Comparison of ENCODE assay signal across 8 mouse cellular contexts in genomic region chr7:19381377-19382165, GRCm38 (mm10). TPM values are rescaled to one million over a fixed set of nuclear protein-coding genes. Genes with fewer than 3 reads are reported as not detected.
DNase-seq lines count a peak whose midpoint lies in the region; ATAC-seq and TF ChIP-seq lines count a peak whose summit lies in the region.

Gene Ercc2 (plus strand): TSS chr7:19382010.

- H3K79me2 ChIP-seq in MEL (ENCODE audit: control insufficient read depth, insufficient read depth, low read length, poor library complexity): peaks cover 17% of the 10 kb centered on the region

- H3K9me3 ChIP-seq in MEL (replicated peaks; ENCODE audit: insufficient read depth, low read length): no peaks in the 10 kb centered on the region
- no peaks in the 10 kb centered on the region for H3K9me3 ChIP-seq in forebrain, postnatal 0 days (ENCODE audit: low read length)
- H3K9me3 ChIP-seq in lung, embryonic 15.5 days: no peaks in the 10 kb centered on the region

- H3K27ac ChIP-seq in MEL (ENCODE audit: control insufficient read depth, low read depth, low read length): no peak within 1 kb of the TSS
- no peak within 1 kb of the TSS for H3K27ac ChIP-seq in cerebellum, adult 2 months (ENCODE audit: insufficient read depth, low read length)
- H3K27ac ChIP-seq in forebrain, postnatal 0 days (ENCODE audit: low read depth, low read length): peak within 1 kb of the TSS; percentile 72
- no peak within 1 kb of the TSS for H3K27ac ChIP-seq in lung, embryonic 15.5 days

- peak within 1 kb of the TSS; percentile 73 for H3K4me2 ChIP-seq in forebrain, postnatal 0 days (ENCODE audit: low read depth)
- peak within 1 kb of the TSS; percentile 78 for H3K4me2 ChIP-seq in lung, embryonic 15.5 days

- 7% methylated on average over 38 of the region's 48 CpGs for WGBS in cerebellum, adult 2 months
- WGBS in forebrain, postnatal 0 days: 7% methylated on average over 43 of the region's 48 CpGs
- 6% methylated on average over 45 of the region's 48 CpGs for WGBS in lung, embryonic 15.5 days

- H3K4me3 ChIP-seq in MEL (ENCODE audit: control insufficient read depth in 1 of 2, insufficient read depth in 1 of 2, low read depth in 2 of 2, low read length in 2 of 2): peak within 1 kb of the TSS; percentile 92 to 93
- H3K4me3 ChIP-seq in cerebellum, adult 2 months (replicated peaks; ENCODE audit: insufficient read depth, low read depth, low read length): peak within 1 kb of the TSS; percentile 93
- H3K4me3 ChIP-seq in forebrain, postnatal 0 days (ENCODE audit: low read depth, low read length): peak within 1 kb of the TSS; percentile 81
- peak within 1 kb of the TSS; percentile 90 for H3K4me3 ChIP-seq in lung, embryonic 15.5 days

- no peaks in the 10 kb centered on the region for H3K27me3 ChIP-seq in MEL (ENCODE audit: control insufficient read depth in 1 of 2, insufficient read depth in 2 of 2, low read length in 2 of 2)
- no peaks in the 10 kb centered on the region for H3K27me3 ChIP-seq in cerebellum, adult 2 months (ENCODE audit: control insufficient read depth, insufficient read depth, low read length)
- H3K27me3 ChIP-seq in forebrain, postnatal 0 days (ENCODE audit: insufficient read depth, low read length): no peaks in the 10 kb centered on the region
- no peaks in the 10 kb centered on the region for H3K27me3 ChIP-seq in lung, embryonic 15.5 days

- peaks cover 0 to 8% of the 10 kb centered on the region in 2 experiments; a peak in 2 of 4 replicates for H3K36me3 ChIP-seq in MEL (ENCODE audit: control insufficient read depth in 1 of 2, insufficient read depth in 2 of 2, low read length in 2 of 2)
- H3K36me3 ChIP-seq in forebrain, postnatal 0 days (ENCODE audit: insufficient read depth): peaks cover 22% of the 10 kb centered on the region
- H3K36me3 ChIP-seq in lung, embryonic 15.5 days: peaks cover 21% of the 10 kb centered on the region

- peaks cover 0 to 8% of the 10 kb centered on the region in 2 experiments; a peak in 3 of 4 replicates for H3K4me1 ChIP-seq in MEL (ENCODE audit: control insufficient read depth in 1 of 2, insufficient read depth in 2 of 2, low read length in 2 of 2)
- peaks cover 8% of the 10 kb centered on the region; the same call in 1 of the 2 replicates for H3K4me1 ChIP-seq in cerebellum, adult 2 months (ENCODE audit: control insufficient read depth, insufficient read depth, low read length)
- H3K4me1 ChIP-seq in forebrain, postnatal 0 days (ENCODE audit: insufficient read depth): peaks cover 11% of the 10 kb centered on the region; the same call in 1 of the 2 replicates
- peaks cover 13% of the 10 kb centered on the region for H3K4me1 ChIP-seq in lung, embryonic 15.5 days

- TF ChIP-seq EP300 in MEL (IDR thresholded peaks at IDR 0.05; ENCODE audit: low read depth in 1 of 2, low read length in 2 of 2): 0 out of 4 replicates have a peak, but pooled peaks of 1 of the 2 experiments have one; percentile 11

- H3K9ac ChIP-seq in MEL (ENCODE audit: control insufficient read depth, low read depth, low read length, poor library complexity, severe bottlenecking): peak within 1 kb of the TSS; percentile 87
- peak within 1 kb of the TSS; percentile 72 for H3K9ac ChIP-seq in forebrain, postnatal 0 days
- peak within 1 kb of the TSS; percentile 81 for H3K9ac ChIP-seq in lung, embryonic 15.5 days

- peak; percentile 62 to 74 for TF ChIP-seq POLR2A in MEL (IDR thresholded peaks at IDR 0.05; ENCODE audit: control insufficient read depth in 1 of 2, insufficient read depth in 1 of 2, low read depth in 1 of 2, low read length in 2 of 2, poor library complexity in 1 of 2)
- TF ChIP-seq POLR2A in cerebellum, adult 2 months (IDR thresholded peaks at IDR 0.05; ENCODE audit: borderline replicate concordance, insufficient read depth, low read length): peak; percentile 56; the same call in 1 of the 2 replicates

- TF ChIP-seq CTCF in MEL (IDR thresholded peaks at IDR 0.05 in 2 of 3, conservative IDR thresholded peaks at IDR 0.05 in 1 of 3; ENCODE audit: control insufficient read depth in 1 of 3, insufficient read depth in 1 of 3, low read depth in 2 of 3, low read length in 3 of 3, poor library complexity in 1 of 3, severe bottlenecking in 1 of 3): no peak
- no peak for TF ChIP-seq CTCF in cerebellum, adult 2 months (IDR thresholded peaks at IDR 0.05; ENCODE audit: borderline replicate concordance, insufficient read depth, low read depth, low read length)
- TF ChIP-seq CTCF in forebrain, postnatal 0 days (IDR thresholded peaks at IDR 0.05; ENCODE audit: low read depth): no peak

- peak; percentile 98 for ATAC-seq in forebrain, postnatal 0 days
- ATAC-seq in lung, embryonic 15.5 days (ENCODE audit: borderline replicate concordance, extremely low read depth, low FRiP score, low TSS enrichment): peak; percentile 96

- DNase-seq in MEL (ENCODE audit: low read depth, low spot score): peak; percentile 99
- DNase-seq in cerebellum, adult 2 months: peak; percentile 99
- peak; percentile 100 for DNase-seq in forebrain, postnatal 0 days
- DNase-seq in heart, postnatal 4 days: peak; percentile 100
- DNase-seq in layer of hippocampus, adult 8-10 months (ENCODE audit: low spot score in 2 of 2): peak; percentile 97
- peak; percentile 97 for DNase-seq in ovary, adult 18-20 months (ENCODE audit: low spot score)
- DNase-seq in thymus, postnatal 0 days (ENCODE audit: low spot score): peak; percentile 99

- TF ChIP-seq RAD21 in MEL (IDR thresholded peaks at IDR 0.05; ENCODE audit: low read depth, low read length): no peak

TF ChIP-seq in MEL, 35 proteins besides CTCF, POLR2A, EP300 and RAD21:
- peak; percentile 55; the same call in 1 of the 2 replicates for TF ChIP-seq MAX (IDR thresholded peaks at IDR 0.05; ENCODE audit: low read length)
- TF ChIP-seq MXI1 (IDR thresholded peaks at IDR 0.05; ENCODE audit: low read depth, low read length): peak; percentile 87
- peak; percentile 26; the same call in 1 of the 2 replicates for TF ChIP-seq ZMIZ1 (IDR thresholded peaks at IDR 0.05; ENCODE audit: low read depth, low read length)
- TF ChIP-seq RCOR1 (IDR thresholded peaks at IDR 0.05; ENCODE audit: low read depth, low read length): no peak
- TF ChIP-seq ETS1 (IDR thresholded peaks at IDR 0.05; ENCODE audit: low read depth, low read length): no peak
- TF ChIP-seq MAZ (IDR thresholded peaks at IDR 0.05; ENCODE audit: low read depth, low read length): no peak
- TF ChIP-seq HCFC1 (IDR thresholded peaks at IDR 0.05; ENCODE audit: low read depth, low read length): peak; percentile 94
- no peak for TF ChIP-seq GATA1 (IDR thresholded peaks at IDR 0.05; ENCODE audit: low read depth, low read length)
- TF ChIP-seq USF2 (IDR thresholded peaks at IDR 0.05; ENCODE audit: borderline replicate concordance in 1 of 2, insufficient read depth in 1 of 2, low read depth in 1 of 2, low read length in 2 of 2): no peak
- TF ChIP-seq TCF12 (IDR thresholded peaks at IDR 0.05; ENCODE audit: low read depth, low read length): peak; percentile 37; the same call in 1 of the 2 replicates
- no peak for TF ChIP-seq JUND (IDR thresholded peaks at IDR 0.05; ENCODE audit: low read depth, low read length)
- no peak for TF ChIP-seq BHLHE40 (IDR thresholded peaks at IDR 0.05; ENCODE audit: borderline replicate concordance, low read depth, low read length)
- no peak for TF ChIP-seq E2F4 (IDR thresholded peaks at IDR 0.05; ENCODE audit: borderline replicate concordance, low read depth, low read length)
- TF ChIP-seq SIN3A (IDR thresholded peaks at IDR 0.05; ENCODE audit: low read length): peak; percentile 98
- no peak for TF ChIP-seq GABPA (IDR thresholded peaks at IDR 0.05; ENCODE audit: low read depth, low read length)
- peak; percentile 74 for TF ChIP-seq USF1 (IDR thresholded peaks at IDR 0.05; ENCODE audit: low read depth, low read length)
- TF ChIP-seq CHD1 (IDR thresholded peaks at IDR 0.05; ENCODE audit: low read depth, low read length): no peak
- TF ChIP-seq MYC (IDR thresholded peaks at IDR 0.05; ENCODE audit: low read depth, low read length): 0 out of 2 replicates have a peak, but pooled peaks have one; percentile 56
- no peak for TF ChIP-seq CHD2 (IDR thresholded peaks at IDR 0.05; ENCODE audit: low read length)
- TF ChIP-seq NRF1 (IDR thresholded peaks at IDR 0.05; ENCODE audit: insufficient read depth, low read depth, low read length, poor library complexity, severe bottlenecking): peak; percentile 91
- TF ChIP-seq ELF1 (IDR thresholded peaks at IDR 0.05; ENCODE audit: low read depth, low read length): peak; percentile 17; the same call in 1 of the 2 replicates
- no peak for TF ChIP-seq SMC3 (IDR thresholded peaks at IDR 0.05; ENCODE audit: low read depth, low read length)
- TF ChIP-seq TBP (IDR thresholded peaks at IDR 0.05; ENCODE audit: low read depth, low read length): peak; percentile 78
- peak; percentile 66; the same call in 1 of the 2 replicates for TF ChIP-seq NELFE (IDR thresholded peaks at IDR 0.05; ENCODE audit: low read depth, low read length)
- no peak for TF ChIP-seq ZKSCAN1 (IDR thresholded peaks at IDR 0.05; ENCODE audit: low read depth, low read length)

RNA-seq across cellular contexts. Expression of gene Ercc2, which starts in this region (rescaled TPM):
- total RNA-seq in MEL (2012; rRNA removed): 29.4 and 34.4 TPM in 2 replicates
- polyA plus RNA-seq in MEL (2012; ENCODE audit: insufficient read depth in 1 of 2, insufficient read length in 2 of 2, low read depth in 1 of 2, low replicate concordance in 2 of 2, missing spikeins in 1 of 2): 10 to 100 TPM in 1 of 2 experiments, not detected in 1; 44.5 TPM
- 45.0 and 46.3 TPM in 2 replicates for polyA plus RNA-seq in cerebellum, adult 2 months (2012; rRNA removed)
- 47.7 and 58.2 TPM in 2 replicates for total RNA-seq in forebrain, postnatal 0 days (2014; rRNA removed)
- polyA plus RNA-seq in forebrain, postnatal 0 days (2015; fragmentation: Nextera tagmentation; extraction: Ambion mirVana): 17.9 and 21.8 TPM in 2 replicates
- 10 to 100 TPM; 13.8 to 18.6 TPM for total RNA-seq in heart, postnatal 4 days (2021)
- 10 to 100 TPM; 36.0 to 41.5 (median 37.7) TPM for total RNA-seq in layer of hippocampus, adult 8-10 months (2022)
- polyA plus RNA-seq in lung, embryonic 15.5 days (2015; fragmentation: Nextera tagmentation; extraction: Ambion mirVana): 14.4 and 15.7 TPM in 2 replicates
- 14.3 and 15.1 TPM in 2 replicates for polyA plus RNA-seq in thymus, postnatal 0 days (2015; fragmentation: Nextera tagmentation; extraction: Ambion mirVana)
